8 mouse cellular contexts compared by ENCODE assay signal in genomic region chr7:16817693-16818092, GRCm38 (mm10). TPM values are rescaled to one million over a fixed set of nuclear protein-coding genes. Genes with fewer than 3 reads are reported as not detected.
DNase-seq lines count a peak whose midpoint lies in the region; ATAC-seq and TF ChIP-seq lines count a peak whose summit lies in the region.

No protein-coding gene starts in this region.

- 50% methylated on average over 3 of the region's 3 CpGs for WGBS in heart, embryonic 16.5 days
- 68% methylated on average over 3 of the region's 3 CpGs for WGBS in bone marrow, adult 2 months
- 75% methylated on average over 3 of the region's 3 CpGs for WGBS in hindbrain, embryonic 10.5 days
- 80% methylated on average over 3 of the region's 3 CpGs for WGBS in midbrain, embryonic 10.5 days

- intact Hi-C loops in heart, postnatal 10 days (cut with DNase I): loop anchor here (5.0 kb wide), 1 partner anchor 105 kb away; the partner anchor contains the start of gene Calm3

- H3K27me3 ChIP-seq in heart, embryonic 16.5 days (ENCODE audit: control insufficient read depth, insufficient read depth, low read length): no peaks in the 10 kb centered on the region
- peaks cover 13% of the 10 kb centered on the region for H3K27me3 ChIP-seq in hindbrain, embryonic 10.5 days (ENCODE audit: insufficient read depth, poor library complexity, severe bottlenecking)
- peaks cover 18% of the 10 kb centered on the region for H3K27me3 ChIP-seq in midbrain, embryonic 10.5 days (ENCODE audit: low read depth, poor library complexity, severe bottlenecking)

- no peak overlapping the region for H3K27ac ChIP-seq in heart, embryonic 16.5 days (ENCODE audit: low read length)
- no peak overlapping the region for H3K27ac ChIP-seq in bone marrow, adult 2 months (ENCODE audit: control insufficient read depth, insufficient read depth, low read depth, low read length, poor library complexity)
- peak overlapping the region; percentile 100 for H3K27ac ChIP-seq in hindbrain, embryonic 10.5 days
- H3K27ac ChIP-seq in midbrain, embryonic 10.5 days (replicated peaks): peak overlapping the region; percentile 100; the same call in 1 of the 2 replicates

- no peak for TF ChIP-seq CTCF in bone marrow, adult 2 months (IDR thresholded peaks at IDR 0.05; ENCODE audit: control insufficient read depth, insufficient read depth, low read length)

- H3K4me3 ChIP-seq in heart, embryonic 16.5 days (ENCODE audit: low read length): peak overlapping the region; percentile 91
- peak overlapping the region; percentile 98 for H3K4me3 ChIP-seq in bone marrow, adult 2 months (replicated peaks; ENCODE audit: control insufficient read depth, low read depth, low read length)
- peak overlapping the region; percentile 97 for H3K4me3 ChIP-seq in hindbrain, embryonic 10.5 days
- H3K4me3 ChIP-seq in midbrain, embryonic 10.5 days: peak overlapping the region; percentile 98

- H3K9ac ChIP-seq in heart, embryonic 16.5 days (ENCODE audit: low read length): peak overlapping the region; percentile 99

- peak overlapping the region; percentile 84 for H3K4me2 ChIP-seq in heart, embryonic 16.5 days (ENCODE audit: low read depth, low read length)

- no peak for TF ChIP-seq POLR2A in bone marrow, adult 2 months (IDR thresholded peaks at IDR 0.05; ENCODE audit: borderline replicate concordance, control insufficient read depth, low read depth, low read length)

- H3K36me3 ChIP-seq in heart, embryonic 16.5 days (ENCODE audit: control insufficient read depth, insufficient read depth): peaks cover 14% of the 10 kb centered on the region
- peaks cover 38% of the 10 kb centered on the region for H3K36me3 ChIP-seq in hindbrain, embryonic 10.5 days
- H3K36me3 ChIP-seq in midbrain, embryonic 10.5 days: peaks cover 33% of the 10 kb centered on the region

- no peak for ATAC-seq in heart, embryonic 16.5 days (replicated peaks; ENCODE audit: extremely low read depth, insufficient read depth, low FRiP score)

- no peaks in the 10 kb centered on the region for H3K9me3 ChIP-seq in heart, embryonic 16.5 days (replicated peaks; ENCODE audit: control insufficient read depth, low read length)
- no peaks in the 10 kb centered on the region for H3K9me3 ChIP-seq in hindbrain, embryonic 10.5 days
- no peaks in the 10 kb centered on the region for H3K9me3 ChIP-seq in midbrain, embryonic 10.5 days (replicated peaks)

- peaks cover 56% of the 10 kb centered on the region for H3K4me1 ChIP-seq in heart, embryonic 16.5 days (ENCODE audit: control insufficient read depth, insufficient read depth, low read length)
- peaks cover 8% of the 10 kb centered on the region; the same call in 1 of the 2 replicates for H3K4me1 ChIP-seq in bone marrow, adult 2 months (ENCODE audit: control insufficient read depth, insufficient read depth, low read length)
- peaks cover 69% of the 10 kb centered on the region for H3K4me1 ChIP-seq in hindbrain, embryonic 10.5 days (replicated peaks)
- peaks cover 72% of the 10 kb centered on the region for H3K4me1 ChIP-seq in midbrain, embryonic 10.5 days

- DNase-seq in heart, postnatal 10 days: no peak
- no peak for DNase-seq in hindbrain, embryonic 10.5 days (ENCODE audit: low spot score)
- no peak for DNase-seq in midbrain, embryonic 10.5 days (ENCODE audit: low spot score)
- DNase-seq in thymus, postnatal 0 days (ENCODE audit: low spot score): no peak
- DNase-seq in embryo, embryonic 11 days: no peak
- DNase-seq in adrenal gland, adult (ENCODE audit: inconsistent age in 2 of 2, low spot score in 1 of 2): no peak

RNA-seq across cellular contexts. Expression of gene Fkrp, which starts 1.2 kb away (rescaled TPM):
- 33.0 and 33.9 TPM in 2 replicates for polyA plus RNA-seq in heart, embryonic 16.5 days (2015; fragmentation: Nextera tagmentation; extraction: Ambion mirVana)
- total RNA-seq in heart, postnatal 10 days (2021): 10 to 100 TPM; 45.5 to 48.1 TPM
- polyA plus RNA-seq in bone marrow, adult 2 months (2011; ENCODE audit: insufficient read depth, insufficient read length, low replicate concordance, missing spikeins): 4.7 and 7.2 TPM in 2 replicates
- 29.3 TPM in 2 replicates for polyA plus RNA-seq in hindbrain, embryonic 10.5 days (2016; fragmentation: Nextera tagmentation; extraction: Ambion mirVana)
- 28.3 and 32.9 TPM in 2 replicates for polyA plus RNA-seq in midbrain, embryonic 10.5 days (2016; fragmentation: Nextera tagmentation; extraction: Ambion mirVana)
- 17.1 and 18.8 TPM in 2 replicates for polyA plus RNA-seq in thymus, postnatal 0 days (2015; fragmentation: Nextera tagmentation; extraction: Ambion mirVana)

RNA-seq across cellular contexts. Expression of gene Strn4, which starts 2.0 kb away (rescaled TPM):
- polyA plus RNA-seq in heart, embryonic 16.5 days (2015; fragmentation: Nextera tagmentation; extraction: Ambion mirVana): 88.8 and 92.5 TPM in 2 replicates
- 10 to 100 TPM; 80.1 to 81.2 TPM for total RNA-seq in heart, postnatal 10 days (2021)
- 41.2 and 92.7 TPM in 2 replicates for polyA plus RNA-seq in bone marrow, adult 2 months (2011; ENCODE audit: insufficient read depth, insufficient read length, low replicate concordance, missing spikeins)
- 120 and 153 TPM in 2 replicates for polyA plus RNA-seq in hindbrain, embryonic 10.5 days (2016; fragmentation: Nextera tagmentation; extraction: Ambion mirVana)
- 108 and 137 TPM in 2 replicates for polyA plus RNA-seq in midbrain, embryonic 10.5 days (2016; fragmentation: Nextera tagmentation; extraction: Ambion mirVana)
- polyA plus RNA-seq in thymus, postnatal 0 days (2015; fragmentation: Nextera tagmentation; extraction: Ambion mirVana): 57.1 and 60.9 TPM in 2 replicates

RNA-seq across cellular contexts. Expression of gene Prkd2, which starts 25.0 kb away (rescaled TPM):
- polyA plus RNA-seq in heart, embryonic 16.5 days (2015; fragmentation: Nextera tagmentation; extraction: Ambion mirVana): 13.0 and 15.4 TPM in 2 replicates
- 10 to 100 TPM; 27.8 to 31.9 TPM for total RNA-seq in heart, postnatal 10 days (2021)
- polyA plus RNA-seq in bone marrow, adult 2 months (2011; ENCODE audit: insufficient read depth, insufficient read length, low replicate concordance, missing spikeins): 22.7 and 34.2 TPM in 2 replicates
- polyA plus RNA-seq in hindbrain, embryonic 10.5 days (2016; fragmentation: Nextera tagmentation; extraction: Ambion mirVana): 11.2 and 12.6 TPM in 2 replicates
- polyA plus RNA-seq in midbrain, embryonic 10.5 days (2016; fragmentation: Nextera tagmentation; extraction: Ambion mirVana): 11.1 and 11.8 TPM in 2 replicates
- 70.6 and 80.0 TPM in 2 replicates for polyA plus RNA-seq in thymus, postnatal 0 days (2015; fragmentation: Nextera tagmentation; extraction: Ambion mirVana)

RNA-seq across cellular contexts. Expression of gene Slc1a5, which starts 36.6 kb away (rescaled TPM):
- 45.4 and 47.6 TPM in 2 replicates for polyA plus RNA-seq in heart, embryonic 16.5 days (2015; fragmentation: Nextera tagmentation; extraction: Ambion mirVana)
- total RNA-seq in heart, postnatal 10 days (2021): 10 to 100 TPM; 22.6 to 28.7 TPM
- polyA plus RNA-seq in bone marrow, adult 2 months (2011; ENCODE audit: insufficient read depth, insufficient read length, low replicate concordance, missing spikeins): 186 and 343 TPM in 2 replicates
- 28.8 and 31.6 TPM in 2 replicates for polyA plus RNA-seq in hindbrain, embryonic 10.5 days (2016; fragmentation: Nextera tagmentation; extraction: Ambion mirVana)
- polyA plus RNA-seq in midbrain, embryonic 10.5 days (2016; fragmentation: Nextera tagmentation; extraction: Ambion mirVana): 40.1 and 40.4 TPM in 2 replicates
- 77.9 and 80.3 TPM in 2 replicates for polyA plus RNA-seq in thymus, postnatal 0 days (2015; fragmentation: Nextera tagmentation; extraction: Ambion mirVana)

RNA-seq across cellular contexts. Expression of gene Dact3, which starts 57.4 kb away (rescaled TPM):
- polyA plus RNA-seq in heart, embryonic 16.5 days (2015; fragmentation: Nextera tagmentation; extraction: Ambion mirVana): 2.8 and 3.1 TPM in 2 replicates
- 10 to 100 TPM; 28.2 to 32.7 TPM for total RNA-seq in heart, postnatal 10 days (2021)
- polyA plus RNA-seq in bone marrow, adult 2 months (2011; ENCODE audit: insufficient read depth, insufficient read length, low replicate concordance, missing spikeins): 0.54 and 1.7 TPM in 2 replicates
- polyA plus RNA-seq in hindbrain, embryonic 10.5 days (2016; fragmentation: Nextera tagmentation; extraction: Ambion mirVana): 3.2 and 4.9 TPM in 2 replicates
- 1.9 and 2.2 TPM in 2 replicates for polyA plus RNA-seq in midbrain, embryonic 10.5 days (2016; fragmentation: Nextera tagmentation; extraction: Ambion mirVana)
- polyA plus RNA-seq in thymus, postnatal 0 days (2015; fragmentation: Nextera tagmentation; extraction: Ambion mirVana): 0.13 and 0.18 TPM in 2 replicates

Comparison
In these comparisons a context has a peak if more than half of its experiments do, and no peak if none do; other contexts are left out.
1. H3K27ac ChIP-seq: peak in hindbrain, embryonic 10.5 days (single experiment) and midbrain, embryonic 10.5 days (single experiment); none in heart, embryonic 16.5 days (single experiment) and bone marrow, adult 2 months (single experiment).
2. Peak in every context shown above with its lines, with median percentiles within 50 percentile points of each other: H3K4me3 ChIP-seq.